Mouse (Mus musculus): ENCODE data around the gene Ldha.

Gene Ldha

DNA sequence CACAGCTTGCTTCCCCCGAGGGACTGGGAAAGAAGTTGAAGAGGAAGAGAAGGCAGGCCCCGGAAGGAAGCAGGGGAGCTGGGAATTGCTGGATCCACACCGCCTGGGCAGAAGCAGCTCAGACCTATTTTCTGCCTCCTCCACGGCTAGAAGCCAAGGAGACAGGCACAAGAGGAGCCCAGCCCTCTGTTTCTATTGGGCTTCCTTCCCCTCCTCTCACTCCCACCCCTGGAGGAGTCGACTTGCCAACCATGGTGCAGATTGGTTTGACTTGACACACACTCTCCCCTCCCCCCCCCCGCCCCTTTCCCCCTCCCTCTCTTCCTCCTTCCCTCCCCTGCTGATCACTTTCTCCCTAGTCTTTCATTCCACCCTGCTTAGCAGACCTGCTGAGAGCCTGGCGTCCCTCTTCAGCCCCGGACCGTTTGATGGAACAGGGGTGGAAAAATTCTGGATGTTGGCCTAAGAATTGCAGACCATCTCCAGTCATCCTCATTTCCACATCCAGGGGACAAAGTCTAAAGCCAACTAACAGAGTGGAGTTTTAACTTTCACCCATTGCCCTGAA, 3.1 kb upstream of the Ldha start:
- peak; percentile 37 for DNase-seq

DNA sequence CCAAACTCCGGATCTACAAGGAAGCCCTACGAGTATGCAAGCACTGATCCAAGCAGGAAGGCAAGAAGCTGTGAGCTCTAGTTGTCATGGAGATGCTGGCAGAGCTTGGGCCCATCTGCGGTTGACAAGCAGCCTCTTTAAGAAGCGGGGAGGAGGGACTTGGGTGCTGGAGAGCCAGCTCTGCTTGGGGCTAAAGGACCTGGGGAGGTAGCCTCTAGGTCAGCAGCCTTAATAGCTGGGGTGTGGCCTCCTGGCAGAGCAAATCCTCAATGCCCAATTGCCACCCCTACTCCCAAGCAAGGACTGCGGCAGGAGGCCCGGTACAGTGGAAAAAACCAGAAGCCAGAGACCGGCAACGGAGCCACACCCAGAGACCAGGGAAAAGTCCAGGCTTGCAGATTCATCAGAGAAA, 2.4 kb upstream of the Ldha start:
- DNase-seq: peak; percentile 67

DNA sequence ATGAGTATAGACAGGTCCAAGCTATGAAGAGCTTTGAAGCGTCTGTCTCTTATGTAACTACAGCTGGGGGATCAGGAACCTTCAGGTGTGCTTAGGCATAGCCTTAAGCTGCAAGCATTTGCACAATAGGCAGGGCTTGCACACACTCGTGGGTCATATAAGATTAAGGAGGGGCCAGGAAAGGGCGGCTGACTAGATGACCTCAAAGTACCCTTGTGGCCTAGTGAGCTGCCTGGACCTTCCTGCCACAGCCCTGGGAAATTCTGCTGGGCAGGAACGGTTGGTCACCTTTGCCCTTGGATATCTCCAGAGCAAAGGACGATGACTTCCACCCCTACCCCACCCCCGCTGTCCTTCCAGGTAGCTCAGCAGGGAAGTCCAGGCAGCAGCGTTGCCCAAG, 1.8 kb upstream of the Ldha start:
- DNase-seq: no peak

DNA sequence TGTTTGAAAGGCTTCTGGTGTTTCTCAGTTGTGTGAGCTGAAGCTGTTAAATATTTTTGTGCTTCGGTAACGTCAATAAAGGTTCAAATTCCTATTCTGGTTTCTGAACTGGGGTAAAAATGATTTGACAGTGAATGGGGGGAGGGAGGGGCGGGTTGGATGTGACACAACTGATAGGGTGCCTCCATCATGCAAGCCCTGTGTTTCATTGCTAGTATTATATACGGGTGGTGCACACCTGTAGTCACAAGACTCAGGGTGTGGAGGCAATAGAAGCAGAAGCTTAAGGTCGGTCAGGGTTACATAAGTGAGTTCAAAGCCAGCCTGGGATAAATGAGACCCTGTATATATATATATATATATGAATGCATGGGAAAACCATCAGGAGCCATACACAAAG, 1.4 kb upstream of the Ldha start:
- DNase-seq: no peak

DNA sequence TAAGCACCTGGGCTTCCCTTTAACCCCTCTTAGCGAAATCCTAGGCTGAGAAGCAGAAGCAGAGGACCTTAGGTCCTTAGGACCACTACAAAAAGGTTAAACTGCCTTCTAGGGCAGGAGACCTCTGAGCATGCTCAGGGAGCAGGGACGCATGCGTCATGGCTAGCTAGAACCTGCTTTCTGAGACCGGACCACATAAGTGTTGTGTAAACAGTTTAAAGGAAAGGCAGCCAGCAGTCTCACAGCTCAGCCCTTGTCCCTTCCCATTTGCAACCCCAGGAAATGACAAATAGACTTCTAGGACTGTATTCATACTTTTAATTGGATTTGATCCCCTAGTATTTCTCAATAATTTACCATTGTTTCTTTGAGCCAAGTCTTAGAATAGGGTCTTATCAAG, 949 bp upstream of the Ldha start:
- DNase-seq: no peak

DNA sequence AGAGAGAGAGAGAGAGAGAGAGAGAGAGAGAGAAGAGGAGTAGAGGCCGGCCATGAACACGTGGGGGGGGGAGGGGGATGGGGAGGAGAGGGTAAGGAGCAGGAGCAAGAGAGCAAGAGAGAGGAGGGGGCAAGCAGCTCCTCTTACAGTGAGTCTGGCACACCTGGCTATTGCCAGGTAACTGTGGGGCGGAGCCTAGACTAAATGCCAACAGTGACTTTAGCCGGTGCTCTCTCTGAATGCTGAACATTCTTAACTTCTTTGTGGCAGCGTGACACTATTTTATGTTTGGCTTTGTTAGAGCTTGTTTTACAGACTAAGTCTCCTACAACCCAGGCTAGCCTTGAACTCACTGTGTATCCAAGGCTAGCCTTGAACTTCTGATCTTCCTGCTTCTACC, 1.0 kb downstream of the Ldha start:
- DNase-seq: no peak

DNA sequence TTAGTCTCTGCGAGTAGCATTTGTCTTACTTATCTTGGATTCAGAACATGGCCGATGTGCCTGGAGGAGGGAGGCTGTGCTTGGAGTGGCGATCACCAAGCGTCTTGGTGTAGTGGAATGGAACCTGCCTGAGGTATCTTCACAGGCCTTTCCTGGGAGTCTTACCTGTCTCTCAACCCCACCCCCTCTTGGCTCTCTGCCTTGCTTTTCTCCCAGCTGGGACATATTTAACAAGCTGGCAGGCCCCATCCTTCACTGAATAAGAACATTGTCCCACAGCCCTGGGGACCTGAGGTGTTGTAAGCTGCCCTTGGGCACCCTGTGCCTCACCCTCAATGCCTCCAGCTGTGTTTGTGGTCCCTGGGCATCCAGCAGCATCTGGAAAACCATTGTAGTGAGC, 2.3 kb downstream of the Ldha start:
- no peak for DNase-seq

DNA sequence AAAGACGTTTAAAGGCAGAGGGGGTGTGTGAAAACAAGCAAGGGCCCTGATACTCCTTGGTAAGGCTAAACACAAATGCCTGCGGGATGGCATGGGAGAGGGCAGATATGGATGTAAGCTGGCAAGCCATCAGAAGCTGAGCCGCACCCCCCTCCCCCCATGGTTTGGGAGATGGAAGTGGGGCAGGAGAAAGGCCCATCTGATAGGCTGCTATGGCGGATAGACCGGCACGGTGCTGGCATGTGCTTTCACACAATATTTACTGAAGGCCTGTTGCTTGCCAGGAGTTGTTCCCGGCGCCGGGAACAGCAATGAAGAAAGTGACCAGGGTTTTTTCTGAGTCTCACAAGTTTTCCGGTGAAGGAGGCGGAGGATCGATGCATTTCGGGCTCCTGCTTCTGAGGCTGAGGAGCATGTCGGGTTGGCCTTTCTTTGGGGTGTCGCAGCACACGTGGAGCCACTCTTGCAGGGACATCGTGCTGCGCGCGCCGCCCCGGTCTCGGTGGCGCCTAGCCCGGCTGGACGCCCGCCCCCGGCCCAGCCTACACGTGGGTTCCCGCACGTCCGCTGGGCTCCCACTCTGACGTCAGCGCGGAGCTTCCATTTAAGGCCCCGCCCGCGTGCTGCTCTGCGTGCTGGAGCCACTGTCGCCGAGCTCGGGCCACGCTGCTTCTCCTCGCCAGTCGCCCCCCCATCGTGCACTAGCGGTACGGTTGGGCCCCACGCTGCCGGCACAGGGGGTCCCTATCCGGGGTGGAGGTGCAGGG, 4.1 kb downstream of the Ldha start:
- DNase-seq: peak; percentile 94

DNA sequence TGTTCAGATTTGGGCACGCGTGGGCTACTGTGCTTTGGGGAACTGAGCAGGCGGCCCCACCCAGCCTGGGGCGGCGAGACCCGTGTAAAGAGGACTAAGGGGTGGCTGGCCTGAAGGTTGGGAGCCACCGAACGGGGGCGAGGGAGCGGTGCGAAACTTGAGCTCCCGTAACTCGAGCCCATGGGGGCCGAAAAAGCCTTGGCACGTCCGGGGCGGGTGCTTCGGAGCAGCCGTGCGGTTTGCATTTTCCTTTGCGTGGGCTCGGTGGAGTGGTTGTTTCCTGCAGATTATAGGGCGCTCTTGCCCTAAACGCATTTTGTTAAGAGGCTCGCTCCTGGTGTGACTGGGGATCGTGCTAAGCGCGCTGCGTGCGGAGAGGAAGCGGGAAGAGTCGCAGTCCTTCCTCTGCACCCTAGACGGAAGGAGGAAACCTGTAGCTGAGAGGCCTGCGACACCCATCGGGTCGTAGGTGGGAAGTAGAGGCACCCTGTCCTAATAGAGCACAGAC, 4.8 kb downstream of the Ldha start:
- peak; percentile 73 for DNase-seq

DNA sequence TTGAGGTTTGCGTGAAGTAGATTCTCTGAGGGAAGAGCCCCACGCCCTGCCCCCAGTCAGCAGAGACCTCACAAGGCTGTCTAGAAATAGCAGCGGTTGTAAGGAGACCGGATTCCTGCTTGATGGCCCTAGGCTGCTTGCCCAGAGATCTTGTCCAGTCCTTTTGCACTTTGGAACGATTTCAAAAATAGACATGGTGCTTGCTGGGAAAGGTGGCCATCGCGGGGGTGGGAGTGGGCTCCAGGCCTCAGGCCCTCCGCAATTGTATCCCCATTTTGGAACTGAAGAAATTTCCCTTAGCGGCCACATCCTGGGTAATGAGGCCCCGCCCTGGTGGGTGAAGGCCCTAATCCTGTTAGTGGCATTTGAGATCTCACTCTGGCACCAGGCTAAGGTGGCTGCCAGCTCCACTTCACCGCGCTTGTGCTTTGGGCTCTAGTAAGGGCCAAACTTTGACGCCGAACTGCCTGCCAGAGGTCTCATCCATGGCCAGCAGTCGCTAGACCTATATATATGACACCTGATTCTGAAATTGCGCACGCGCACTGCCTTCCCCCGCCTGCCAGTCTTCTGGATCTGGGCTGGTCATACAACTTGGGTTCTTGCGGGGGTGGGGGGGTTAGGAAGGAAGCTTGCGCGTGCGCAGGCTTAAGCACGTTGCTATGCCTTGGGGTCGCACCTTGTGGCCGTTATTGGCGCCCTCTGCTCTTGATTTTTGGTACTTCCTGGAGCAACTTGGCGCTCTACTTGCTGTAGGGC, 5.4 kb downstream of the Ldha start:
- peak; percentile 86 for DNase-seq

DNA sequence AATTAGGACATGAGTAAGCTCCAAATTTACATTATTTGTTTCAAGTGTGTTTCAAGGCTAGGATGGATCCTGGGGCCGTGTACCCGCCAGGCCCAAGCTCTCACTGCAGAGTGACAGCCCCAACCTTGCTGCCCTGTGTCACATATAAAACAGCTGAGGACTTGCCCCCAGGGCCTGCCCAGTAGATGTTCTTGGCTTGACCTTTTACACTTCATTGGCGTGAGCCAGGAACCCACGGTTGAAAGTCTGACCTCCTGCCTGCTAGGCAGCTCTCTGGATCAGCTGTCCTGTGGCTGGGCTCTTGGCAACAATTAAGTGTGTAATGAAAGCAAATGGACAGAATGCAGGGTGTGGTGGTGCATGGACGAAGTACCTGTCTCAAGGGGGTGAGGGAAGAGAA, 8.0 kb downstream of the Ldha start:
- no peak for DNase-seq

DNA sequence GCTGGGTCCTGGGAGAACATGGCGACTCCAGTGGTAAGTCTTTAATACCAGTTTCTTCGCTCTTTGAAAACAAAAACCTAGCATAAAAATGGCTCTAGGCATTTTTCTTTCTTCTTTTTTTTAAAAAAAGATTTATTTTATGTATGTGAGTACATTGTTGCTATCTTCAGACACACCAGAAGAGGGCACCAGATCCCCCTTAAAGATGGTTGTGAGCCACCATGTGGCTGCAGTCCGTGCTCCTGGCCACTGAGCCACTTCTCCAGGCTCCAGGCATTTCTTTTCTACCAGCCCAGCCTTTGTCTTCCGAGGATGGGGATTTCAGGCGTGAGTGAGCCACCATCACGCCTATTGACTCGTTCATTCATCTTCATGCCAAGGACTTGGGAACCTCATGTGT, 9.8 kb downstream of the Ldha start:
- DNase-seq: no peak

DNA sequence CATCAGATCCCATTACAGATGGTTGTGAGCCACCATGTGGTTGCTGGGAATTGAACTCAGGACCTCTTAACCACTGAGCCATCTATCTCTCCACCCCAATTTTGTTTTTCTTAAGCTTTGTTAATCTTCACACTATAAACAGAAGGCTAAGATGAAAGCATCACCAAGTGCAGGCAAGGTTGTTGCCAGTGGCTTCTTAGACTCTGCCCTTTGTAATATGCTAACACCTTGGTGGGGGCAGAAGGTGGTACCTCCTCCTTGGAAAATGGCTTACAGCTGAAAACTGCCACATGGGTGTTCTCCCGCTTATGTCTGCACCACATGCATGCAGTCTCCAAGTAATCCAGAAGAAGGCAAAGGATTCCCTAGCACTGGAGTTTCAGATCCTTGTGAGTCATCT, 11.4 kb downstream of the Ldha start:
- DNase-seq: no peak

DNA sequence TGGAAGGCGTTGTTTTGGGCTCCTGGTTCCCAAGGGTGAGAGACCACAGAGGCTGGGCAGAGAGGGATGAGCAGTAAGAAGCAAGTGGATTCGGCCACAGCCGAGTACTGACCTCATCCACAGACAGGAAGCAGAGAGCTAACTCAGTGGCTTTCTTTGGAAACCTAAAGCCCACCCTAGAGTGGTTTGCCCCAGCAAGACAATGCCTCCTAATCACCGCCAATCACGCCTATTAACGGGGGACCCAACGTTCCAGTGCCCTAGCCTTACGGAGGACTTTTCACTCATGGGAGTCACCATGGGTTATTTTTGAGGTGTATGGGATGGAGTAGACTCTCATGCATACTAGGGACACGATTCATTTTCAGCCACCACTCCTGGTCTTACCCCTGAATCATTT, 12.1 kb downstream of the Ldha start:
- no peak for DNase-seq

DNA sequence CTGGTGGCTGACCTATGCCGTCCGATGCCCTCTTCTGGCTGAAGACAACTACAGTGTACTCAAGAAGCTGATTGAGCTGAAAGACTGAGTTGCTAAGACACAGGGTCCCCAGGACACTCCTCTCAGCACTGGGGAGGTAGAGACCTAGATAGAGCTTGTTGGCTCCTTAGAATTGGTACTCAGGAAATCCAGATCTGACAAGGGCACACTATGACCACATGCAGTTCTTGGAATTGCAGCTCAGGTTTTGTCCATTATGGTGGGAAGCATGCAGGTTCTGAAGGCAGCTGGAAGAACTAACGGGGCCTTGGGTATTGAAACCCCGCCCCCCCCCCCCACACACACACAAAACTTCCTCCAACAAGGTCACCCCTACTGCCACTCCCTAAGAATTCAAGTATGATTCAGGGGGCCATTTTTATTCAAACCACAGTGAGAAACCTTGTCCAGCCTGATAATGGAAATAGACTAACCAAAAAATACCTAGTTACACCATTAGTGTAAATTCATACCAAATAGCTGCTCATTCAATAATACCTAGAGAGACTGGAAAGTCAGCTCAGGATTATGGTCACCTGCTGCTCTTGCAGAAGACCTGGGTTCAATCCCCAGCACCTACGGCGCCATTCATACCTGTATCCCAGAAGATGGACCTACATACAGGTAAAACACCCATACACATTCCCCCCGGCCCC, 14.7 kb downstream of the Ldha start:
- DNase-seq: no peak

DNA sequence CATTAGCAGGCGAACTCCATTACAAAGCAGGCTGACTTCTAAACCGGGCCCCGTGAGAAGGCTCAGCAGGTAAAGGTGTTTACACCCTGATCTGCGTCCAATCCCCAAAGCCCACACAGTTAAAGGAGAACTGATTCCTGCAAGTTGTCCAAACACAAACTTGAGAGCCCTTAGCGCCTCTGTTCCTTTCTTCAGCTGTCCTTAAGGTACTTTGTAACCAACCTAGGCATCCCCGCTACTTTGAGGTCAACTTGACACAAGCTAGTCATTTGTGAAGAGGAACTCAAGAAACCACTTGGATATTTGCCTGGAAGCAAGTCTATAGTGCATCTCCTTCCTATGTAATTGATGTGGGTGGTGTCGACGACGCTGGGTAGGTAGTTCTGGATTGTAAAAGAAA, 16.2 kb downstream of the Ldha start:
- no peak for DNase-seq

DNA sequence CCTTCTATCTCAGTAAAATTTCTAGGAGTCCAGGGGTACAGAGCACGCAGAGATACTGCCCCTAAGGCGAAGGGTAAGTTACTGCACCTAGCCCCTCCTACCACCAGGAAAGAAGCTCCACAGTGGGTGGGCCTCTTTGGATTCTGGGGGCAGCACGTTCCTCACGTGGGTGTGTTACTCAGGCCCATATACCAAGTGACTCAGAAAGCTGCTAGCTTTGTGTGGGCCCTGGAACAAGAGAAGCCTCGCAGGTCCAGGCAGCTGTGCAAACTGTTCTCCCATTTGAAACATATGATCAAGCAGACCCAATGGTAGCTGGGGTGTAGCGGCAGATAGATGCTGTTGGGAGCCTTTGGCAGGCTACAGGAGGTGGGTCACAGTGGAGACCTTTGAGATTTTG, 17.8 kb downstream of the Ldha start:
- DNase-seq: no peak

DNA sequence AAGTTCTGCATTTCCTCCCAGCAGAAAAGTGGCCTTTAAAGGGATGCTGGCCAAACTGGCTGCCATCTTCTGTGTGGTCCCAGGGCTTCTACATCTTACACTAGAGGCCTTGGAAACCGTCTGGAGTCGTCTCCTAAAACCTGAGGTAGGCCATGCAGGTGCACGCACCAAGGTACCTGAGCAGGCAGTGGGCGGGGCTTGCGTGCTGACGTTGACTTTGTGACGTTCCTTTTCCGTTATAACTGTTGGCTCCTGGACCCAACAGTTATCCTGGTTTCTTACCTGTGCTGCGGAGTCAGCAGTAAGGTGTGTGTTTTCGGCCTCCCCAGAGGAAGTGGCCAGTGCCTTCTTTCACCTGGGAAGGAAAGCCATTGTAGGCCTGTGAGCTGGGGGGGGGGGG, 19.7 kb downstream of the Ldha start, which contains the start of gene Ldhc:
TSS of gene Ldhc (plus strand) at position 208 of the 400 bp plus-strand sequence.
- DNase-seq: no peak

DNA sequence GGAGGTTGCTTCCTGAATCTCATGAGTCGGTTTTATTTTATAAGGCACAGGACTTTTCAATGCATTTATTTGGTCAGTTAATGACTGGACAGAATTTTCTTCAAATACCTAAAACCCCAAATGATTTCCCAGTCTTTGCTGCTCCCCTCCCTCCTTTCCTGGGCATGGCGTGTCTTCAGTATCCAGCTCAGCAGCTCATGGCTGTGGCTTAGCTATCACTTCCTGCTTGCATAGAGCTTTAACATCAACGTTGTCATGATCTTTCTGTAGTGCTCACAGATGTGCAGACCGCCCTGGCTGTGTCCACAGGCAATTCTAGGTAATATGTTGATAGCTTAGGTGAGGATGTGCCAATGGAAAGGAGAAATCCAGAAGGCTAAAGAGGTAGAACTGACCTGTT, 30.7 kb downstream of the Ldha start:
- no peak for DNase-seq

DNA sequence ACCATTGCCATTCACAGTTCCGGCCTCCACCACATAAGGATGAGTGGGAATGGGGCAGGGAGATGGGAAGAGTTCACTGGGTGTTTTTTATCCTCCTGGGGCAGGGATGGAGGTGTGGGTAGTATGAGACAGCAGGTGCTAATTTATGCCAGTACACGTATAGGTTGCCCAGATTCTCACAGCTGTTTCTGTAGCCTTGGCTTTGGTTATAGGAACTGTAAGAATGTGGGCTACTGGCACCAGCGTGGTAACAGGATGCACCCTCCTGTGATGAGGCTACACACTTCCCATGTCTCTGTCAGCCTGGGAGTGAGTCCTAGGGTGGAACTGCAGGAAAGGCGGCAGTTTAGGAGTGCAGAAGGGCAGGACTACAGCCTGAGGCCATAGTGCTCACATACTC, 35.6 kb downstream of the Ldha start:
- no peak for DNase-seq

DNA sequence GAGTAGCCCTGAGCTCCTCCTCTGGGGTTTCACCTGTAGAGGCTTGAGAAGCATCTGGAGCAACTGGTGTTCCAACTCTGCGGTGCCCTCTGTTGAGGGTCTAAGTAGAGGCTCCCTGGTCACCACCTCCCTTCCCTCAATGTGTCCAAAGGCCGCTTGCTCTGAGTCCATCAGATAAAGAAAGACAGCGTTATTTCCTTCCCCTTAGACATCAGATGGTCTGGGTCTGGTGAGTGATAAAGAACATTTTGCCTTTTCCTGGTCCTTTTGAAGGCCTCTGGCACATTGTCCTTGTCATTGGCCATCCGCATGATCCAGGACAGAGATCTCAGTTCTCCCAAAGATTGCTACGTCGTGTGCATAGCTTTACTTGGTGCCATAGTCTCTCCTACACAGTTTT, 36.0 kb downstream of the Ldha start:
- no peak for DNase-seq

DNA sequence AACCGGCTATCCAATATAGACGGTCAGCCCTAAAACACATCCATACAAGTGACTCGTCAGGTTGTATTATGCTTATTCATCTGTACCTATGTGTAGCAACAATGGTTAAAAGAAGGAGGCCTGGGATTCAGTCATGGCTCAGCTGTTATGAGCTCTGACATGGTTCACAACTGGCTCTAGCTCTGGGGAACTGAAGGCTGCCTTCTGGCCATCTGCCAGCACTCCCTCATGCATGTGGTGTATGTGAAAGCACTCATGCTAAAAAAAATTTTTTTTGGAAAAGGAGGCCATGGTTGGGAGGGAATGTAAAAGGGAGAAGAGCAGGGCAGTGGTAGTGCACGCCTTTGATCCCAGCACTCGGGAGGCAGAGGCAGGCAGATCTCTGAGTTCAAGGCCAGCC, 38.6 kb downstream of the Ldha start:
- no peak for DNase-seq

DNA sequence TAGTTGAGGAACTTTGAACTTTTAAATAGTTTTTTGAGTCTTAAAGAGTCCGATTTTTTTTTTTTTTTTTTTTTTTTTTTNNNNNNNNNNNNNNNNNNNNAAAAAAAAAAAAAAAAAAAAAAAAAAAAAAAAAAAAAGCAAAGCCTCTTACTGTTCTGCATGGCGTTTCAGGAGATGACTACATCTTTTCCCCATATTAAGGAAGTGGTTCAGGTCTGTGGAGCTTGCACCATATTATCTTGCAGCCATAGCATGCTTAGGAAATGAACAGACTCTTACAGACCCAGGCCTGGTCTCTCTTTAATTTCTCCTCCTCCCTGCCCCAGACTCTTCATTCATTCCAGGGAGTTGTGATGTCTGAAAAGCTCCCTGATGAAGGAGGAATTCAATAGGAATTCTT, 39.7 kb downstream of the Ldha start:
- DNase-seq: no peak
